Mouse (Mus musculus): ENCODE measurements at regions not wholly inside any gene's neighbourhood (a gene's known extent, or its start where the extent isn't known, plus 50 kb on each side); places are given as distances from the start of the nearest gene placed in this dataset.
"Not testable (repeated sequence)": the region's sequence is repeated elsewhere in the genome, so short reads cannot be mapped to it uniquely, and the experiment has no call there.

DNA sequence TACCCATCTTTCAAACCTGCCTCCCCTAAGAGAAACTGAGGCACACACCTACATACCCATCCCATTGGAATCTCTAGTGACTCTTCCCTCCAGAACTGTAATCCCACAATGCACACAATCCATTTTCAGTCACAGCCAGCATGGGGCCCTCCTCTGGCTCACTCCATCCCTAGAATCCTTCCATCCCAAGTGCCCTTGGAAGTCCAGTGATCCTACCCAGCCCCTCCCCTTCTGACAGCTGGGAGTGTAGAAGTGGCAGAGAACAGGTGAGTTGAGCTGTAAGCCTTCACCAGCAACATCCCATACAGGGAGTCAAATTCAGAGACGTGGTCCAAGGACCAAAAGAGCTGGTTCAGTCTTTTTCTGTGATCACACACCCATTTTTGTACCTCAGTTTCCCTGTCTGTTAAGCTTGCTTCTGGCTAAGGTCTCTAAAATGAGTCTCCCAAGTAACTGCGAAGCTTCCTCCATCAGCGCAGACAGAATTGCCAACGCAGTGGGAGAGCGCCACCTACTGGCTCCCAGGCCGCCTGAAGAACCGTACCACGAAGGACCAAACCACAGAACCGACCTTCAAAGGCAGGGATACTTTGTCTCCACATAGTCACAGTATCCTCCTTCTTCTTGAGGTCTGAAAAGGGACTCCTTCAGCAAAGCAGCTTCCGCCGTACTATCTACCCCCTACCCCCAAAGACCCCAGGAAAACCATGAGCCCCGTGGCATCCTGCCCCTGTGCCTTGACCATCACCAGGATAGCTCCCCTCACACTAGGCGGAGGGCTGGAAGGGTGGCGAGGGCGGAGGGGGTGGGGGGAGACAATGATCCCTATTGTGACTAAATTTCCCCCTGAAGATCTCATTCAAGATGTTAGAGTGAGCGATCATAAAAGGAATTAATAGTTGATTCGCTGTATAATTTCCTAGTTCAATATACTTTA lies 67.0 kb upstream of the Top1 start:
- Histone ChIP-seq H3K27ac (no peak overlapping the region), H3K4me3 (no peak overlapping the region)
- peak; percentile 84 for DNase-seq
- peak; percentile 100 for TF ChIP-seq CTCF (IDR thresholded peaks at IDR 0.05)
- intact Hi-C loops (cut with DNase I): loop anchor here (1.0 to 10.0 kb wide), 4 partner anchors 164 to 1666 kb away; no protein-coding TSS in a partner anchor

DNA sequence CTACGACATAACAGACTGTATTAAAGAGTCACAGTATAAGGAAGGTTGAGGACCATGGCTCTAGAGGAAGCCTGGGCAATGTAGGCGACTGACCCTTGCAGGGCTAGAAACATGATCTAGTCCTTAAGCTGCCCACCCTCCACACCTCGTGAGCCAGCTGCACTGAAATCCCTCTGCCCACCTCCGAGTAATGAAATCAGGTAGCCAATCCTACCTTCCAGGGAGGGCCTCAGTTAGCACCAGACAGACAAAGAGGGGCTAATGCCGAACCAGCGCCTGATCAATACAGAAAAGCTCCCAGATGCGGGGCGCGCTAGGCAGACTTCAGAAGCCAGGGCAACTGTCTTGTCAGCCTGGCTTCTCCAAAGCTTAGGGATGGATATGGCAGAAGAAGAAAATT lies 65.4 kb upstream of the Top1 start:
- H3K4me3 ChIP-seq: no peak overlapping the region
- intact Hi-C loops (cut with DNase I): no loop called here
- DNase-seq: no peak
- no peak for TF ChIP-seq CTCF (IDR thresholded peaks at IDR 0.05)
- no peak overlapping the region for H3K27ac ChIP-seq

DNA sequence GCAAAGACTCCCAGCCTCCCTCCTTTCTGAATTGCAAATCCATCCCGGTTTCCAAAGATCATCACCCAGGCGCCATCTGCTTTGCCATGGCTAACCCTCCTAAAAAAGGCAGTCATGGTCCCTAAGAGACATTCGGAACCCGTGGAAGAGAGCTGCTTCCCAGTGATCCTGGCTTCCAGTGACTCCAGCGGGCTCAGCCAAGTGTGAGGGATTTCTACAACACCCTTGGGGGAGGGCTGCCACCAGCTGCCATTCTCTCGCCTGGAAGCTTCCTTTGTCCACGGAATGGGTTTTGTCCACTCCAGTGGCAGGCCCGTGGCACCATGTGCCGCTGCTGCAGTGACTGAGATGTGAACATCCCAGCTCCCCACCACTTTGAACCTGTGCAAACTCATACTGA lies 64.7 kb upstream of the Top1 start:
- Histone ChIP-seq H3K4me3 (no peak overlapping the region), H3K27ac (no peak overlapping the region)
- DNase-seq: no peak
- intact Hi-C loops (cut with DNase I): no loop called here
- TF ChIP-seq CTCF (IDR thresholded peaks at IDR 0.05): no peak

DNA sequence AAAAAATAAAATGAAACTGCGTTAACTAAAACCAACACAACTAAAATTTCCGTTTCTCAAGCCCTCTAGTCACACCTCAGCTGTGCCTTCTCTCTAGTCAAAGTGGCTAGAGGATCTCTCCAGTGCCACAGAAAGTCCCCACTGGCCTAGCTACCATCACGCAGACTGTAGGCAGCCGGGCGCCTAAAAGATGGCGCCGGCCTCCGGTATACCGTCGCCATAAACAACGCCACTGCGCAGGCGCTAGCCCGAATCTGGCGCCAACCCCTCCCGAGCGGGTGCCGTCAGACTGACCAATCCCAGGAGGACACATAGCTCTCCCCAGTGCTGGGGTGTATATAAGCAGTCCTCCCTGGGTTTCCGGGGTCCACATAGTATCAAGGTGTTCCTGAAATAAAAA lies 62.7 kb upstream of the Top1 start:
- H3K4me3 ChIP-seq; H3K27ac ChIP-seq; DNase-seq; intact Hi-C loops (cut with DNase I): not testable (repeated sequence)

DNA sequence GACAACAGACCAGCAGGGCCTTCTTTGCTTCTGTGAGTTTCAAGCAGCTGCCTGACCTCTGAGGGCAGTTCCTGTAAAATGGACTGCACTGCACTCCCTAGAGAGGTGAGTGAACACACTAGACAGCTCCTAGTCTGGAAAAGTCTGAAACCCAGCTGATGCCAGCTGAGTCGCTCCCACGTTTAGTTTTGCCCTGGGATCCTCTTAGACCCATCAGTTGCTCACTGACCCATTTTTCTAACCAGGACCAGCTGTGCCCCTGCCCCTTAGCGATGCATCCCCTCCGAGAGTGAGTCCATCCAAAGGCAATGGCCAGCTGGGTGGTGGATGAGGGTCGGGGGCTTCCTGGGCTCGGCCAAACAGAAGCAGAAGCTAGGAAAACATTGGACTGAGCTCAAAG lies 62.2 kb upstream of the Top1 start:
- no peak for DNase-seq
- no peak for TF ChIP-seq CTCF (IDR thresholded peaks at IDR 0.05)
- H3K4me3 ChIP-seq: no peak overlapping the region
- H3K27ac ChIP-seq: no peak overlapping the region
- intact Hi-C loops (cut with DNase I): no loop called here

DNA sequence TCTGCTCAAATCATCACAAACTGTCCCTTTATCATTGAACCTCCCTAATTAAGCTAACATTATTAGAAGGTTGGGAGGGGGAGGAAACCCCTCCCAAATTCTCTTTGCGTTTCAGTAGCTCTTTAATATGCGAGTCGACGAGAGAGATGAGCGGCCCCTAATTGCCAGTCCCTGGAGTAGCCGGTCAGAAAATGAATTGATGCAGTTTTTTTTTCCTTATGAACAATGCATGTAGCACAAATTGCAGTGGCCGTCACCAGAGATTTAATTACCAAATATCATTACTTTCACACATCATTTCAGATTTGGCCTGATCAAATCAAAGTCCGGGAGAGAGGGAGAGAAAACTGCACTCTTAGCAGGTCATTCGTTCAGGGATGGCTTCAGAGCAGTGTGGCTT lies 61.1 kb upstream of the Top1 start:
- DNase-seq: no peak
- H3K4me3 ChIP-seq: no peak overlapping the region
- no peak overlapping the region for H3K27ac ChIP-seq
- intact Hi-C loops (cut with DNase I): no loop called here
- TF ChIP-seq CTCF (IDR thresholded peaks at IDR 0.05): no peak

DNA sequence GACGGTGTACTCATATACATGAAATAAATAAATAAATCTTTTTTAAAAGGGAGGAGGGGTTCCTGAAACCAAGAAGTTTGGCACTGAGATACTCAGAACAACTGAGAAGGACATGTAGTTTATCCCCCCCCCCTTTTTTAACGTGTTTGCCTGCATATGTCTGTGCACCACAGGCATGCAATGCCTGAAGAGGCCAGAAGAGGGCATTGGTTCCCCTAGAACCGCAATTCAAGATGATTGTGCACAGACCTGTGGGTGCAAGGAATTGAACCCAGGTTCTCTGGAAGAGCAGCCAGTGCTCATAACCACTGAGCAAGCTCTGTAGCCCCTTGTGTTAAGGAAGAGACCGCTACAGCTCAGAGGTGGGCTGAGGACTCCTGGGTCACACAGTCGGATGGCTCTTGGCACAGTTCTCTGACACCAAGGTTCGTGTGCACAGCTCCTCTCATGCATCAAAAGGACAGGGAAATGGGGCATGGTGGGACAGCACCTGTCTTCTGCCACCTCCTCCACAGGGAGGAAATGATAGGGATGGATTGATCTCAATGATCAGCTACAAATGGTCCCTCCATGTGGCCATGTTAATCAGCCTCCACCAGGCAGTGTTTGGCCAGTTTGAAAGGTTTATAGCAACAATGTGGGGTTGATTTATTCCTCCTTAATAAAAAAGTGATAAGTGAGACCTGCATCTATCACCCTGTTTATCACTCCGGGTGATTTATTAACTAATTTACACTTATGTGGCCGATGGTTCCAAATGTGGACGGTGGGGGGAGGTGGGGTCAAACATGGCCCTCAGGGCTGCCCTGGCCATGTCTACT lies 58.5 kb upstream of the Top1 start:
- Histone ChIP-seq H3K27ac (no peak overlapping the region), H3K4me3 (no peak overlapping the region)
- intact Hi-C loops (cut with DNase I): no loop called here
- DNase-seq: no peak
- no peak for TF ChIP-seq CTCF (IDR thresholded peaks at IDR 0.05)

DNA sequence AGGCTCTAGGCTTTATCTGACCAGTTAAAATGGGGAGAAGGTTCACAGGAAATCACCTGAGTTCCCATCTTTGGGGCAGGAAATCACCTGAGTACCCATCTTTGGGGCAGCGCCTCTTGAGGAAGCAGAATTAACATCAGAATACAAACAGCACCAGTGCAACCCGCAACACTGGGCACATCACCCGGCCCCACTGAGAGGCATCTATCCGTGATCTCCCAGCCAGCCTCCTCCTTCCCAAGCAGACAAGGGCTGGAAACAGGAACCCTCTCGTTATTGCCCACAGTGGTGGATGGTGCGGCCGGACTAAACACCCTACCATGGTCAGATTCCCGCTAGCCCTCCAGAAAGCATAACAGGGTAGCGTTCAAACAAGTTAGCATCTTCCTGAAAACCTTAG lies 57.3 kb upstream of the Top1 start:
- no peak for TF ChIP-seq CTCF (IDR thresholded peaks at IDR 0.05)
- H3K27ac ChIP-seq: no peak overlapping the region
- H3K4me3 ChIP-seq: no peak overlapping the region
- intact Hi-C loops (cut with DNase I): no loop called here
- no peak for DNase-seq

DNA sequence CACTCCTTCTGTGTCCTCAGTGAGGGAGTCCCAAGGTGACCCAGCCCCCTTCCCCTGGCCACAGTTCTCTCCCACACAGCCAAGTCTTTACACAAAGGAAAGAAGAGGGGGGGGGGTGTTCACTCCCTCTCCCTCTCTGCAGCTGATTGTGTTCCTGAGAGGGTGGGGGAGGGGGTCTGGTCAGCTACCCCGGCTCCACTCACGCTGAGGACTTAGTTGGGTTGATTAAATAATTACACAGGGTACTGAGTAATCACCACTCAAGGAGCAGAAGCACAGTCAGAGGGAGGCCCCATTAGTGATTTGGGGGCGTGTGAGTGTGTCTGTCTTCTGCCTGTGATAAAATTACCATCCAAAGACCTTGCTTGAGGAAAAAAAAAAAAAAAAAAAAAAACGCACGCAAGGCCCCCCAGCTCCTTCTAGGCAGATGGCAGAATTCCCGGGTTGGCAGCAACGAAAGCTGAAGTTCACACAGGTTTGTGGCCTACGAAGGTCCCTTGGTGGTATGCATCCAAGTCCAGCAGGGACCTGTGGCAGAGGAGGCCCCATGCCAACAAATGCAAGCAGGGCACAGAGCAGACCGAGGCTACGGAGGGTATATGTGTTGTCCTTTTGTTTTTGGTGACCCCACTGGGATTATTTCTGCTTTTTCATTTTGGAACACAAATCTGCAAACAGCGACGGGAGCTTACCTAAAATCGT lies 55.3 kb upstream of the Top1 start:
- DNase-seq: no peak
- Histone ChIP-seq H3K27ac (no peak overlapping the region), H3K4me3 (no peak overlapping the region)
- intact Hi-C loops (cut with DNase I): loop anchor here (5.0 kb wide), 1 partner anchor 1678 kb away; no protein-coding TSS in a partner anchor
- TF ChIP-seq CTCF (IDR thresholded peaks at IDR 0.05): no peak

DNA sequence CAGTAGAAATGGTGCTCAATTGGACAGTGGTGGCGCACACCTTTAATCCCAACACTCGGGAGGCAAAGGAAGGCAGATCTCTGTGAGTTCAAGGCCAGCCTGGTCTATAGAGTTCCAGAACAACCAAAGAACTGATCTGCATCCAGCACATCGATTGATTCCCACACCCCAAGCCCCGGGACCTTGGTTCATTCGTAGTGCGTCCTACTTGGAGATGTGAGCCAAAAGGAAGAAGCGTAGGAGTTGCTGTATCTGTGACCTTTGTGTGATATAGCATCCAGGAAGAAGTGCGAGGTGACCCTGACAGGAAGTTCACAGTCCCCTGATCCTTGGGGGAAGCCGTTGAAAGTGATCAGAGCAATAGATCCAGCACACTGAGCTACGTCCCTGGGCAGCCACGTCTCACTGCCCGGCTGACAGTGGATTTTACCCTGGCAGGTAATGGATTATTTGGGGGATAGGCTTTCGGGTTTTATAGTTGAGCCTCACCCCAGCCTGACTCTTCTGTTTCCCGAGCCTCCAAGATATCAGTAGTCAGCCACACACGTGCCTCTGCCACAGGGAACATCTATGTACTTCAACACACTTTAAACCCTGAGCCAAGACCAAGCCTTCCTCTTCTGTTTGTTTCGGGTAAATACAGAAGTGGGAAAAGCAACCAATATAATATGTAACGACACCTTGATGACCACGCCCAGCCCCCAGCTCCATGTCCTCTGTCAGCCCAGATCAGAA lies 54.1 kb upstream of the Top1 start:
- no peak for DNase-seq
- Histone ChIP-seq H3K4me3 (no peak overlapping the region), H3K27ac (no peak overlapping the region)
- intact Hi-C loops (cut with DNase I): loop anchor here (5.0 kb wide), 1 partner anchor 1679 kb away; no protein-coding TSS in a partner anchor
- TF ChIP-seq CTCF (IDR thresholded peaks at IDR 0.05): no peak

DNA sequence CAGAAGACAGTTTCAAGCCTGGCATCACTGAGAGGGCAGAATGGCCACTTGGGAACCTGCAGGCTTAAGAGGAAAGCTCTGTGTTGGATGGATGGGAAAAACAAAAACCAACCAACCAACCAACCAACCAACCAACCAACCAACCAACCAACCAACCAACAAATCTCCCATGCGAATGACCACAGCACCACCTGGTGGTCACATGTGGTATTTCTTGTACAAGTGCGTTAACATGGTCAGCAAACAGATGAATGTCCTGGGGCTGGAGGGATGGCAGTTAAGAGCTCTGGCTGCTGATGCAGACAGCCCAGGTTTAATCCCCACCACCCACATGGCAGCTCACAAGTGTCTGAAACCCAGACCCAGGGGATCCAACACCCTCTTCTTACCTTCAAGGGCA lies 52.7 kb upstream of the Top1 start:
- TF ChIP-seq CTCF (IDR thresholded peaks at IDR 0.05): peak; percentile 81
- DNase-seq: peak; percentile 70

More for the DNA sequence above, 52.7 kb upstream of the Top1 start:
- Histone ChIP-seq H3K4me3 (no peak overlapping the region), H3K27ac (no peak overlapping the region)
- intact Hi-C loops (cut with DNase I): loop anchor here (5.0 kb wide), 1 partner anchor 1681 kb away; no protein-coding TSS in a partner anchor
